Mouse (Mus musculus) ES-Bruce4 (cell line): ENCODE measurements at regions not wholly inside any gene's neighbourhood (a gene's known extent, or its start where the extent isn't known, plus 50 kb on each side); places are given as distances from the start of the nearest gene placed in this dataset.

Experiments used
- H3K27ac ChIP-seq: 2 replicates; pipeline ENCODE4 v1.5.1; 2012; ENCODE audit warnings: low read length, inconsistent platforms; ENCODE audit not compliant: insufficient read depth
- H3K27me3 ChIP-seq: 2 replicates; pipeline ENCODE4 v1.6.1; 2012; ENCODE audit warnings: mild to moderate bottlenecking, low read length, inconsistent platforms; ENCODE audit not compliant: control insufficient read depth, poor library complexity, insufficient read depth, severe bottlenecking
- H3K36me3 ChIP-seq: 2 replicates; pipeline ENCODE4 v1.6.1; 2012; ENCODE audit warnings: inconsistent platforms, mild to moderate bottlenecking, low read length, moderate library complexity; ENCODE audit not compliant: control insufficient read depth, poor library complexity, insufficient read depth, severe bottlenecking
- H3K4me1 ChIP-seq: one replicate; pipeline ENCODE4 v1.8.1; 2011; ENCODE audit warnings: low read length; ENCODE audit not compliant: control insufficient read depth, insufficient read depth
- H3K4me3 ChIP-seq: 2 replicates; pipeline ENCODE4 v1.5.1; 2011; ENCODE audit warnings: low read depth, mild to moderate bottlenecking, low read length
- H3K9ac ChIP-seq: 2 replicates; pipeline ENCODE4 v1.6.1; 2012; ENCODE audit warnings: low read depth, mild to moderate bottlenecking, inconsistent platforms; ENCODE audit not compliant: poor library complexity, severe bottlenecking
- H3K9me3 ChIP-seq: replicated peaks from 2 replicates; pipeline ENCODE4 v1.6.1; 2012; ENCODE audit warnings: mild to moderate bottlenecking, low read length, inconsistent platforms; ENCODE audit not compliant: control insufficient read depth, poor library complexity, insufficient read depth, severe bottlenecking
- CTCF ChIP-seq: IDR thresholded peaks from one replicate; pipeline ENCODE4 v1.8.1; 2011; ENCODE audit warnings: low read depth, low read length
- EP300 ChIP-seq: IDR thresholded peaks from 2 replicates; pipeline ENCODE4 v1.6.1; 2011; ENCODE audit warnings: low read depth, low read length; ENCODE audit not compliant: insufficient read depth
- POLR2A ChIP-seq: IDR thresholded peaks from one replicate; pipeline ENCODE4 v1.8.1; 2011; ENCODE audit warnings: low read length; ENCODE audit not compliant: insufficient read depth

GRCm38 (mm10) chr1:159419301-159419965 is 104.1 kb upstream of the Tnr start:
- Histone ChIP-seq H3K9ac (no peak overlapping the region), H3K9me3 (no peaks in the 10 kb centered on the region), H3K36me3 (no peaks in the 10 kb centered on the region), H3K27ac (no peak overlapping the region), H3K4me3 (no peak overlapping the region), H3K4me1 (no peaks in the 10 kb centered on the region), H3K27me3 (no peaks in the 10 kb centered on the region)
- TF ChIP-seq POLR2A (no peak), CTCF (no peak), EP300 (no peak)

- no peaks in the 10 kb centered on the region for H3K27me3 ChIP-seq
- TF ChIP-seq POLR2A, result no peak
- TF ChIP-seq CTCF, result no peak
- no peak for TF ChIP-seq EP300
- no peaks in the 10 kb centered on the region for H3K9me3 ChIP-seq
- no peak overlapping the region for H3K27ac ChIP-seq
- no peak overlapping the region for H3K4me3 ChIP-seq
- H3K9ac ChIP-seq, result no peak overlapping the region
- H3K36me3 ChIP-seq, result no peaks in the 10 kb centered on the region
- H3K4me1 ChIP-seq, result no peaks in the 10 kb centered on the region
These were observed 103.4 kb upstream of the Tnr start for GRCm38 (mm10) chr1:159420189-159420588.

GRCm38 (mm10) chr1:159423694-159424093 is 99.9 kb upstream of the Tnr start:
- TF ChIP-seq POLR2A (no peak), EP300 (no peak), CTCF (no peak)
- H3K4me3 ChIP-seq, result no peak overlapping the region
- H3K9ac ChIP-seq, result no peak overlapping the region
- no peaks in the 10 kb centered on the region for H3K9me3 ChIP-seq
- no peaks in the 10 kb centered on the region for H3K4me1 ChIP-seq
- no peaks in the 10 kb centered on the region for H3K36me3 ChIP-seq
- H3K27me3 ChIP-seq, result no peaks in the 10 kb centered on the region
- H3K27ac ChIP-seq, result no peak overlapping the region

- H3K9ac ChIP-seq, result no peak overlapping the region
- H3K27ac ChIP-seq, result no peak overlapping the region
- H3K27me3 ChIP-seq, result no peaks in the 10 kb centered on the region
- H3K36me3 ChIP-seq, result no peaks in the 10 kb centered on the region
- H3K4me3 ChIP-seq, result no peak overlapping the region
- peaks cover 7% of the 10 kb centered on the region for H3K9me3 ChIP-seq
- H3K4me1 ChIP-seq, result no peaks in the 10 kb centered on the region
- TF ChIP-seq CTCF, result no peak
These were observed 93.6 kb upstream of the Tnr start for GRCm38 (mm10) chr1:159429926-159430325.

GRCm38 (mm10) chr1:159433521-159433920 is 90.0 kb upstream of the Tnr start:
- Histone ChIP-seq H3K27ac (no peak overlapping the region), H3K4me1 (no peaks in the 10 kb centered on the region), H3K9ac (no peak overlapping the region), H3K27me3 (no peaks in the 10 kb centered on the region), H3K4me3 (no peak overlapping the region), H3K36me3 (no peaks in the 10 kb centered on the region), H3K9me3 (peaks cover 7% of the 10 kb centered on the region)
- no peak for TF ChIP-seq CTCF
- no peak for TF ChIP-seq EP300
- TF ChIP-seq POLR2A, result no peak

- no peak for TF ChIP-seq POLR2A
- no peak for TF ChIP-seq EP300
- TF ChIP-seq CTCF, result no peak
These were observed 82.8 kb upstream of the Tnr start for GRCm38 (mm10) chr1:159440770-159441169.

GRCm38 (mm10) chr1:159444093-159444492 is 79.5 kb upstream of the Tnr start:
- TF ChIP-seq CTCF, result no peak
- no peak for TF ChIP-seq POLR2A
- no peak for TF ChIP-seq EP300
- Histone ChIP-seq H3K4me1 (no peaks in the 10 kb centered on the region), H3K9me3 (no peaks in the 10 kb centered on the region), H3K36me3 (no peaks in the 10 kb centered on the region), H3K27ac (no peak overlapping the region), H3K9ac (no peak overlapping the region), H3K27me3 (no peaks in the 10 kb centered on the region), H3K4me3 (no peak overlapping the region)

More at GRCm38 (mm10) chr1:159440770-159441169, 82.8 kb upstream of the Tnr start:
- Histone ChIP-seq H3K36me3 (no peaks in the 10 kb centered on the region), H3K9me3 (no peaks in the 10 kb centered on the region), H3K4me3 (no peak overlapping the region), H3K9ac (no peak overlapping the region), H3K27me3 (no peaks in the 10 kb centered on the region), H3K27ac (no peak overlapping the region), H3K4me1 (no peaks in the 10 kb centered on the region)
